Comparison of ENCODE assay signal across 8 mouse cellular contexts in the genomic region with DNA sequence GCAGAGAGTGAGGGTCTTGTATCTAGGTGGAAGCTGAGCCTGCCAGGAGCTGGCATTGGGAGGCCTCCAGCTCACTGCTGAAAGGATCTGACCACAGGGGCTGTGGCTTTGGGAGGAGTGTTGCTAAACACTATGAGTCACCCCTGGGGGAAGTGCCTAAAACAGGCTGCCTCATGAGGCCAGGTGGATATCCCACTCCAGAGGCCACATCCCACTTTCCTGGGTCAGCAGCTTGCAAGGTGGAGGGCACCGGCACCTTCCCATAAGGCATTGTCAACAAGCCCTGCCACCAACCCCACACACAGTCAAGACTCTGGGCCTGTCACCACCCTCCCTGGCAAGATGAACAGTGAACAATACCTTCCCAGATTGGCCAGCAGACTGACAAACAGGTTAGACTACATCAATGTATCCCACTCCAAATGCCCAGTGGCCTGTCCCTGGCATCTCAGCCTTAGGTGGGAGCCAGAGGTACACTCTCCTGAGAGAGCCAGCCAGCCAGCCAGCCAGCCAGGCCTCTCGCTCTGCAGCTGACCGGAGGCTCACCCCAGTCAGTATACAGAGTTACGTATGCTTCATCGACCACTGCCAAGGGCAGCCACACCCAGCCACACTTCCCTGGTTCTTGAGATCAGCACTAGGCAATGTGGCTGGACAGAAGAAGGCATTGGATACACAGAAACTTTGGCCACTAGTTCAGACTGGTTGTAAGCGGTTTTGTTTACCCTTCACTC. TPM values are rescaled to one million over a fixed set of nuclear protein-coding genes. Genes with fewer than 3 reads are reported as not detected.
A peak's percentile ranks its signal among the peaks of the same experiment; 100 is the strongest.
DNase-seq lines count a peak whose midpoint lies in the region; ATAC-seq lines count a peak whose summit lies in the region.

No protein-coding gene starts in this region.

- peaks cover 5% of the 10 kb centered on the region for H3K36me3 ChIP-seq in midbrain, embryonic 16.5 days (ENCODE audit: control insufficient read depth, insufficient read depth, low read length)
- H3K36me3 ChIP-seq in midbrain, embryonic 14.5 days (ENCODE audit: control insufficient read depth, insufficient read depth, low read length): peaks cover 9% of the 10 kb centered on the region
- peaks cover 15% of the 10 kb centered on the region for H3K36me3 ChIP-seq in liver, embryonic 13.5 days

- ATAC-seq in midbrain, embryonic 16.5 days: 0 out of 2 replicates have a peak, but pooled peaks have one; percentile 23
- no peak for ATAC-seq in midbrain, embryonic 14.5 days (ENCODE audit: low FRiP score, low TSS enrichment)
- peak; percentile 35 for ATAC-seq in liver, embryonic 13.5 days (ENCODE audit: low read depth)

- no peak overlapping the region for H3K27ac ChIP-seq in midbrain, embryonic 16.5 days (ENCODE audit: low read length)
- H3K27ac ChIP-seq in midbrain, embryonic 14.5 days (replicated peaks; ENCODE audit: low read depth, low read length): no peak overlapping the region
- peak overlapping the region; percentile 72 for H3K27ac ChIP-seq in liver, embryonic 13.5 days

- no peak overlapping the region for H3K4me3 ChIP-seq in midbrain, embryonic 16.5 days (ENCODE audit: low read depth, low read length)
- no peak overlapping the region for H3K4me3 ChIP-seq in midbrain, embryonic 14.5 days (replicated peaks; ENCODE audit: low read depth, low read length)
- H3K4me3 ChIP-seq in liver, embryonic 13.5 days (replicated peaks): no peak overlapping the region

- H3K4me2 ChIP-seq in midbrain, embryonic 16.5 days (ENCODE audit: low read length): no peak overlapping the region
- no peak overlapping the region for H3K4me2 ChIP-seq in midbrain, embryonic 14.5 days (ENCODE audit: low read length)
- peak overlapping the region; percentile 15; the same call in 1 of the 2 replicates for H3K4me2 ChIP-seq in liver, embryonic 13.5 days

- peaks cover 2% of the 10 kb centered on the region; the same call in 1 of the 2 replicates for H3K4me1 ChIP-seq in midbrain, embryonic 16.5 days (ENCODE audit: control insufficient read depth, insufficient read depth, low read length)
- H3K4me1 ChIP-seq in midbrain, embryonic 14.5 days (ENCODE audit: control insufficient read depth, insufficient read depth, low read length): no peaks in the 10 kb centered on the region
- H3K4me1 ChIP-seq in liver, embryonic 13.5 days (replicated peaks): peaks cover 85% of the 10 kb centered on the region

- H3K9me3 ChIP-seq in midbrain, embryonic 16.5 days (replicated peaks; ENCODE audit: control insufficient read depth, low read length, poor library complexity, severe bottlenecking): no peaks in the 10 kb centered on the region
- no peaks in the 10 kb centered on the region for H3K9me3 ChIP-seq in midbrain, embryonic 14.5 days (ENCODE audit: control insufficient read depth, low read length)
- H3K9me3 ChIP-seq in liver, embryonic 13.5 days (replicated peaks): no peaks in the 10 kb centered on the region

- no peaks in the 10 kb centered on the region for H3K27me3 ChIP-seq in midbrain, embryonic 16.5 days (ENCODE audit: control insufficient read depth, insufficient read depth, low read depth, low read length)
- no peaks in the 10 kb centered on the region for H3K27me3 ChIP-seq in midbrain, embryonic 14.5 days (ENCODE audit: control insufficient read depth, insufficient read depth, low read length)
- no peaks in the 10 kb centered on the region for H3K27me3 ChIP-seq in liver, embryonic 13.5 days

- DNase-seq in midbrain, embryonic 14.5 days: no peak
- peak; percentile 82 for DNase-seq in fibroblast of lung, adult 2 months (ENCODE audit: low read depth)
- DNase-seq in liver, embryonic 13.5 days: no peak
- DNase-seq in retina, postnatal 1 day: peak; percentile 64
- DNase-seq in cerebellum, postnatal 10 days: no peak
- DNase-seq in T-cell, adult 2 months (ENCODE audit: low spot score): no peak
- no peak for DNase-seq in B cell, adult 2 months

- WGBS in midbrain, embryonic 16.5 days: 63% methylated on average over 6 of the region's 6 CpGs
- 66% methylated on average over 6 of the region's 6 CpGs for WGBS in midbrain, embryonic 14.5 days
- 57% methylated on average over 6 of the region's 6 CpGs for WGBS in liver, embryonic 13.5 days (ENCODE audit: insufficient replicate concordance)

- no peak overlapping the region for H3K9ac ChIP-seq in midbrain, embryonic 16.5 days (ENCODE audit: low read depth, low read length)
- no peak overlapping the region for H3K9ac ChIP-seq in midbrain, embryonic 14.5 days (replicated peaks; ENCODE audit: low read length)
- no peak overlapping the region for H3K9ac ChIP-seq in liver, embryonic 13.5 days

RNA-seq across cellular contexts. Expression of gene Cdc42ep4, which starts 17.9 kb away (rescaled TPM):
- polyA plus RNA-seq in midbrain, embryonic 16.5 days (2015; fragmentation: Nextera tagmentation; extraction: Ambion mirVana): 73.2 and 75.0 TPM in 2 replicates
- polyA plus RNA-seq in midbrain, embryonic 14.5 days (2014; fragmentation: Nextera tagmentation; extraction: Ambion mirVana): 45.4 and 49.5 TPM in 2 replicates
- polyA plus RNA-seq in liver, embryonic 13.5 days (2015; fragmentation: Nextera tagmentation; extraction: Ambion mirVana): 17.3 and 18.4 TPM in 2 replicates

RNA-seq across cellular contexts. Expression of gene Cpsf4l, which starts 24.0 kb away (rescaled TPM):
- 0.25 and 0.58 TPM in 2 replicates for polyA plus RNA-seq in midbrain, embryonic 16.5 days (2015; fragmentation: Nextera tagmentation; extraction: Ambion mirVana)
- 0.26 and 0.47 TPM in 2 replicates for polyA plus RNA-seq in midbrain, embryonic 14.5 days (2014; fragmentation: Nextera tagmentation; extraction: Ambion mirVana)
- not detected in 2 replicates for polyA plus RNA-seq in liver, embryonic 13.5 days (2015; fragmentation: Nextera tagmentation; extraction: Ambion mirVana)

RNA-seq across cellular contexts. Expression of gene D11Wsu47e, which starts 49.6 kb away (rescaled TPM):
- polyA plus RNA-seq in midbrain, embryonic 16.5 days (2015; fragmentation: Nextera tagmentation; extraction: Ambion mirVana): 24.5 and 25.8 TPM in 2 replicates
- 25.5 and 28.8 TPM in 2 replicates for polyA plus RNA-seq in midbrain, embryonic 14.5 days (2014; fragmentation: Nextera tagmentation; extraction: Ambion mirVana)
- 9.5 and 11.0 TPM in 2 replicates for polyA plus RNA-seq in liver, embryonic 13.5 days (2015; fragmentation: Nextera tagmentation; extraction: Ambion mirVana)

RNA-seq across cellular contexts. Expression of gene Fam104a, which starts 49.8 kb away (rescaled TPM):
- polyA plus RNA-seq in midbrain, embryonic 16.5 days (2015; fragmentation: Nextera tagmentation; extraction: Ambion mirVana): 37.4 and 37.9 TPM in 2 replicates
- polyA plus RNA-seq in midbrain, embryonic 14.5 days (2014; fragmentation: Nextera tagmentation; extraction: Ambion mirVana): 42.9 and 46.1 TPM in 2 replicates
- 45.1 and 46.3 TPM in 2 replicates for polyA plus RNA-seq in liver, embryonic 13.5 days (2015; fragmentation: Nextera tagmentation; extraction: Ambion mirVana)

Comparison
In these comparisons a context has a peak if more than half of its experiments do, and no peak if none do; other contexts are left out.
1. DNase-seq: peak in fibroblast of lung, adult 2 months (single experiment) and retina, postnatal 1 day (single experiment); none in midbrain, embryonic 14.5 days (single experiment), liver, embryonic 13.5 days (single experiment), cerebellum, postnatal 10 days (0 of 2), T-cell, adult 2 months (single experiment) and B cell, adult 2 months (0 of 2).